ENCODE assay signal across 8 mouse cellular contexts in genomic region chr11:106656896-106657498, GRCm38 (mm10). TPM values are rescaled to one million over a fixed set of nuclear protein-coding genes. Genes with fewer than 3 reads are reported as not detected.
DNase-seq lines count a peak whose midpoint lies in the region; ATAC-seq and TF ChIP-seq lines count a peak whose summit lies in the region.
"Not testable (repeated sequence)": the region's sequence is repeated elsewhere in the genome, so short reads cannot be mapped to it uniquely, and the experiment has no call there.

No protein-coding gene starts in this region.

- not testable (repeated sequence) for H3K9me3 ChIP-seq in CH12.LX (replicated peaks; ENCODE audit: low read length); embryonic facial prominence, embryonic 14.5 days (ENCODE audit: control insufficient read depth, low read length); heart, embryonic 16.5 days (replicated peaks; ENCODE audit: control insufficient read depth, low read length); kidney, embryonic 14.5 days (ENCODE audit: control insufficient read depth, low read length); limb, embryonic 14.5 days (ENCODE audit: control insufficient read depth, low read length); lung, postnatal 0 days (ENCODE audit: low read length)

- not testable (repeated sequence) for TF ChIP-seq RAD21 in CH12.LX (IDR thresholded peaks at IDR 0.05; ENCODE audit: low read depth, low read length)

- intact Hi-C loops in heart, adult 2 months (cut with DNase I): not testable (repeated sequence)

- not testable (repeated sequence) for ATAC-seq in embryonic facial prominence, embryonic 14.5 days (ENCODE audit: low read depth); heart, embryonic 16.5 days (replicated peaks; ENCODE audit: extremely low read depth, insufficient read depth, low FRiP score); kidney, embryonic 14.5 days (ENCODE audit: low FRiP score, low TSS enrichment); limb, embryonic 14.5 days (ENCODE audit: low FRiP score, low read depth); lung, postnatal 0 days

- dilution Hi-C loops in CH12.LX (cut with MboI; ENCODE audit: extremely low pct_ligation_motif_present, extremely low pct_unique_long_range_greater_than_20kb, low sequenced_read_pairs): not testable (repeated sequence)

- H3K79me2 ChIP-seq in CH12.LX (replicated peaks; ENCODE audit: control insufficient read depth, extremely low read depth, insufficient read depth, poor library complexity, severe bottlenecking); heart, adult 2 months (replicated peaks; ENCODE audit: control insufficient read depth, insufficient read depth, low read length): not testable (repeated sequence)

- H3K36me3 ChIP-seq in CH12.LX (replicated peaks in 1 of 2; ENCODE audit: control insufficient read depth in 1 of 2, insufficient read depth in 1 of 2, low read length in 1 of 2): peaks cover 7 to 42% of the 10 kb centered on the region in 2 experiments
- H3K36me3 ChIP-seq in embryonic facial prominence, embryonic 14.5 days (ENCODE audit: control insufficient read depth, insufficient read depth, low read length); heart, embryonic 16.5 days (ENCODE audit: control insufficient read depth, insufficient read depth); kidney, embryonic 14.5 days (ENCODE audit: control insufficient read depth, insufficient read depth, low read length); limb, embryonic 14.5 days (ENCODE audit: control insufficient read depth, insufficient read depth, low read length); lung, postnatal 0 days (ENCODE audit: insufficient read depth, low read length): not testable (repeated sequence)
- H3K36me3 ChIP-seq in heart, adult 2 months (ENCODE audit: control insufficient read depth, insufficient read depth, low read length): peaks cover 18% of the 10 kb centered on the region
- H3K36me3 ChIP-seq in thymus, adult 2 months (ENCODE audit: control insufficient read depth, insufficient read depth, low read length): peaks cover 15% of the 10 kb centered on the region

- DNase-seq in CH12.LX (ENCODE audit: extremely low read depth); embryonic facial prominence, embryonic 14.5 days (ENCODE audit: low spot score); heart, adult 2 months; limb, embryonic 14.5 days (ENCODE audit: low spot score); lung, postnatal 0 days (ENCODE audit: low spot score); thymus, adult 2 months: not testable (repeated sequence)

- not testable (repeated sequence) for H3K4me3 ChIP-seq in CH12.LX (replicated peaks in 1 of 3; ENCODE audit: low read depth in 2 of 3, low read length in 2 of 3, poor library complexity in 1 of 3); embryonic facial prominence, embryonic 14.5 days (ENCODE audit: low read depth, low read length); heart, adult 2 months; heart, embryonic 16.5 days (ENCODE audit: low read length); kidney, embryonic 14.5 days (ENCODE audit: low read length); limb, embryonic 14.5 days (replicated peaks; ENCODE audit: low read length); lung, postnatal 0 days (ENCODE audit: low read depth, low read length); thymus, adult 2 months (ENCODE audit: control insufficient read depth, insufficient read depth, low read length)

- not testable (repeated sequence) for TF ChIP-seq POLR2A in CH12.LX (IDR thresholded peaks at IDR 0.05; ENCODE audit: low read depth, low read length); heart, adult 2 months (IDR thresholded peaks at IDR 0.05; ENCODE audit: insufficient read depth, low read depth, low read length); limb, embryonic 14.5 days (IDR thresholded peaks at IDR 0.05; ENCODE audit: borderline replicate concordance, extremely low read depth, insufficient read depth, insufficient read length); thymus, adult 2 months (IDR thresholded peaks at IDR 0.05; ENCODE audit: control insufficient read depth, extremely low read depth, insufficient read depth, low read length, poor library complexity)

- TF ChIP-seq EP300 in CH12.LX (IDR thresholded peaks at IDR 0.05; ENCODE audit: low read length): 0 out of 2 replicates have a peak, but pooled peaks have one; percentile 19
- TF ChIP-seq EP300 in heart, adult 2 months (IDR thresholded peaks at IDR 0.05; ENCODE audit: insufficient read depth, low read depth, low read length); lung, postnatal 0 days (IDR thresholded peaks at IDR 0.05): not testable (repeated sequence)

- WGBS in embryonic facial prominence, embryonic 14.5 days: 82% methylated on average over 5 of the region's 5 CpGs
- 73% methylated on average over 5 of the region's 5 CpGs for WGBS in heart, adult 2 months
- 69% methylated on average over 5 of the region's 5 CpGs for WGBS in heart, embryonic 16.5 days
- WGBS in kidney, embryonic 14.5 days: 87% methylated on average over 5 of the region's 5 CpGs
- WGBS in limb, embryonic 14.5 days: 85% methylated on average over 5 of the region's 5 CpGs
- 68% methylated on average over 5 of the region's 5 CpGs for WGBS in lung, postnatal 0 days
- WGBS in thymus, adult 2 months: 82% methylated on average over 5 of the region's 5 CpGs

- TF ChIP-seq CTCF in CH12.LX (conservative IDR thresholded peaks at IDR 0.05 in 1 of 2, IDR thresholded peaks at IDR 0.05 in 1 of 2; ENCODE audit: low read depth in 2 of 2, low read length in 2 of 2); heart, adult 2 months (IDR thresholded peaks at IDR 0.05); lung, postnatal 0 days (IDR thresholded peaks at IDR 0.05); thymus, adult 2 months (IDR thresholded peaks at IDR 0.05; ENCODE audit: borderline replicate concordance, control insufficient read depth, extremely low read depth, insufficient read depth, low read length, poor library complexity): not testable (repeated sequence)

- not testable (repeated sequence) for H3K9ac ChIP-seq in CH12.LX (ENCODE audit: insufficient read depth, low read depth); embryonic facial prominence, embryonic 14.5 days (ENCODE audit: low read depth, low read length); heart, adult 2 months (ENCODE audit: low read depth, low read length); heart, embryonic 16.5 days (ENCODE audit: low read length); kidney, embryonic 14.5 days (ENCODE audit: low read depth, low read length); limb, embryonic 14.5 days (ENCODE audit: low read depth, low read length, severe bottlenecking); lung, postnatal 0 days (replicated peaks; ENCODE audit: low read depth)

- not testable (repeated sequence) for H3K27me3 ChIP-seq in CH12.LX (replicated peaks); embryonic facial prominence, embryonic 14.5 days (replicated peaks; ENCODE audit: control insufficient read depth, insufficient read depth, low read length); heart, adult 2 months (ENCODE audit: control insufficient read depth, insufficient read depth, low read length); heart, embryonic 16.5 days (ENCODE audit: control insufficient read depth, insufficient read depth, low read length); kidney, embryonic 14.5 days (ENCODE audit: control insufficient read depth, insufficient read depth, low read length); limb, embryonic 14.5 days (ENCODE audit: control insufficient read depth, insufficient read depth, low read length); lung, postnatal 0 days (replicated peaks; ENCODE audit: insufficient read depth, low read length); thymus, adult 2 months (ENCODE audit: control insufficient read depth, insufficient read depth, low read length)

- in situ Hi-C loops in CH12.LX (cut with MboI; ENCODE audit: low pct_ligation_motif_present, low pct_unique_long_range_greater_than_20kb, low sequenced_read_pairs): not testable (repeated sequence)

- H3K4me1 ChIP-seq in CH12.LX (ENCODE audit: control insufficient read depth in 1 of 2, insufficient read depth in 2 of 2): peaks cover 5 to 53% of the 10 kb centered on the region in 2 experiments; a peak in 3 of 4 replicates
- peaks cover 35% of the 10 kb centered on the region for H3K4me1 ChIP-seq in embryonic facial prominence, embryonic 14.5 days (ENCODE audit: control insufficient read depth, insufficient read depth, low read length)
- peaks cover 30% of the 10 kb centered on the region for H3K4me1 ChIP-seq in heart, adult 2 months (ENCODE audit: control insufficient read depth, insufficient read depth, low read length)
- H3K4me1 ChIP-seq in heart, embryonic 16.5 days (ENCODE audit: control insufficient read depth, insufficient read depth, low read length): peaks cover 36% of the 10 kb centered on the region
- peaks cover 31% of the 10 kb centered on the region for H3K4me1 ChIP-seq in kidney, embryonic 14.5 days (ENCODE audit: control insufficient read depth, insufficient read depth, low read length)
- peaks cover 29% of the 10 kb centered on the region for H3K4me1 ChIP-seq in limb, embryonic 14.5 days (ENCODE audit: control insufficient read depth, insufficient read depth, low read length)
- peaks cover 18% of the 10 kb centered on the region; the same call in 1 of the 2 replicates for H3K4me1 ChIP-seq in lung, postnatal 0 days (ENCODE audit: insufficient read depth, low read depth, low read length)
- peaks cover 43% of the 10 kb centered on the region for H3K4me1 ChIP-seq in thymus, adult 2 months (replicated peaks; ENCODE audit: control insufficient read depth, insufficient read depth, low read length)

- not testable (repeated sequence) for H3K4me2 ChIP-seq in CH12.LX (ENCODE audit: insufficient read depth, low read depth, poor library complexity, severe bottlenecking); embryonic facial prominence, embryonic 14.5 days (ENCODE audit: low read depth, low read length); heart, embryonic 16.5 days (ENCODE audit: low read depth, low read length); kidney, embryonic 14.5 days (replicated peaks; ENCODE audit: low read depth, low read length); limb, embryonic 14.5 days (replicated peaks; ENCODE audit: low read depth, low read length, severe bottlenecking); lung, postnatal 0 days (replicated peaks; ENCODE audit: low read depth, low read length)

- not testable (repeated sequence) for H3K27ac ChIP-seq in CH12.LX (ENCODE audit: insufficient read depth, low read depth)
- peak overlapping the region; percentile 89 for H3K27ac ChIP-seq in embryonic facial prominence, embryonic 14.5 days (replicated peaks; ENCODE audit: low read depth, low read length)
- H3K27ac ChIP-seq in heart, adult 2 months: peak overlapping the region; percentile 87
- peak overlapping the region; percentile 96 for H3K27ac ChIP-seq in heart, embryonic 16.5 days (ENCODE audit: low read length)
- H3K27ac ChIP-seq in kidney, embryonic 14.5 days (ENCODE audit: low read depth, low read length): peak overlapping the region; percentile 87; the same call in 1 of the 2 replicates
- peak overlapping the region; percentile 85; the same call in 1 of the 2 replicates for H3K27ac ChIP-seq in limb, embryonic 14.5 days (replicated peaks; ENCODE audit: low read depth, low read length)
- H3K27ac ChIP-seq in lung, postnatal 0 days (ENCODE audit: low read length): peak overlapping the region; percentile 83
- H3K27ac ChIP-seq in thymus, adult 2 months (ENCODE audit: control insufficient read depth, insufficient read depth, low read length): peak overlapping the region; percentile 97

RNA-seq across cellular contexts. Expression of gene Tex2, which starts 43.8 kb away (rescaled TPM):
- total RNA-seq in CH12.LX (2012; rRNA removed): 5.0 and 6.2 TPM in 2 replicates
- 3.9 and 4.5 TPM in 2 replicates for total RNA-seq in CH12.LX (2014; rRNA removed)
- 3.9 and 4.0 TPM in 2 replicates for polyA plus RNA-seq in CH12.LX (2012; ENCODE audit: insufficient read length, low read depth)
- 11.0 and 12.0 TPM in 2 replicates for polyA plus RNA-seq in embryonic facial prominence, embryonic 14.5 days (2014; fragmentation: Nextera tagmentation; extraction: Ambion mirVana)
- total RNA-seq in heart, adult 2 months (2021): 10 to 100 TPM; 42.5 to 46.8 TPM
- 17.2 and 27.1 TPM in 2 replicates for polyA plus RNA-seq in heart, adult 2 months (2012; rRNA removed)
- polyA plus RNA-seq in heart, embryonic 16.5 days (2015; fragmentation: Nextera tagmentation; extraction: Ambion mirVana): 14.2 and 15.0 TPM in 2 replicates
- 5.0 and 9.7 TPM in 2 replicates for polyA plus RNA-seq in kidney, embryonic 14.5 days (2014; fragmentation: Nextera tagmentation; extraction: Ambion mirVana)
- 8.0 and 8.7 TPM in 2 replicates for polyA plus RNA-seq in limb, embryonic 14.5 days (2012; rRNA removed)
- polyA plus RNA-seq in limb, embryonic 14.5 days (2014; fragmentation: Nextera tagmentation; extraction: Ambion mirVana): 10.1 and 10.8 TPM in 2 replicates
- polyA plus RNA-seq in lung, postnatal 0 days (2015; fragmentation: Nextera tagmentation; extraction: Ambion mirVana): 8.9 and 9.6 TPM in 2 replicates
- 13.2 and 13.7 TPM in 2 replicates for polyA plus RNA-seq in thymus, adult 2 months (2012; rRNA removed)
